Mouse (Mus musculus) cerebellum, adult 9-10 months (tissue): ENCODE data around the gene Prkce.
"Not testable (repeated sequence)": the region's sequence is repeated elsewhere in the genome, so short reads cannot be mapped to it uniquely, and the experiment has no call there.

Experiments used
- DNase-seq: peaks from one replicate; pipeline ENCODE4 v3.0.0; 2022

The Prkce gene

GRCm38 (mm10) chr17:86458302-86458980 lies 290.9 kb downstream of the Prkce start:
- DNase-seq = no peak

DNA sequence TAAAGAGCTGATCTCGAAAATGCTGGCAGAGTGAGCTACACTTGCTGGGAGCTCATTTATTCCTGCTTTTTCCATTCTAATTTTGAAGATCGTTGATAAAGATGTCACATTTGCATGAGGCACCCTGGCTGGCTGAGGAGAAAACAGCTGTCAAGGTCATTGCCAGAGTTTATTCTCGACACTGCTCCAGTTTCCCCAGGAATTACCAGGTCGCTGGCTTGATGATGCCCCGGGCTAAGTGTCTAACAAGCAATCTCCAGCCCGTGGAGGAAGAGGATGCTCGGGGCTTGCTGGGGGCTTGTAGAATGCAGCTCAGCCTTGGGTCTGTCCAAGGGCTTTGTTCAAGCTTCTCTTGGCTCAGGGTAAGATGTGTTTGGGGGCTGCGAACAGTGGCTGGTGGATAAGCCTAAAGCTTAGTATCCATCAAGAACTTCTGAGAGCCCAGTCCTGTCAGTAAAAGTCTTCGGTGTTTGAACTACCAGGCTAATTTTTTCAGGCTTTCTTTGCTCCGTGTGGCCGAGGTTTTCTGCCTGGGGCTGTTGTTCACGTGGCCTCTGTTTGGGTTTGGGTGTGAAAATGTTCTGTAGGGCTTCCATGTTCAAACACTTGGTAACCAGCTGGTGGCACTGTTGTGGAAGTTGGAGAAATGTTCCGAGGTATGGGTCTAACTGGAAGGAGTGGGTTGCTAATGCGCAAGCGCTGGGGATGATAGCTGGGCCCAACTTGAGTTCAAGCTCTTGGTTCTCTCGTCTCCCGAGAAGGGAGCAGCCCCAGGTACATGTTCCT lies 293.3 kb downstream of the Prkce start:
- no peak for DNase-seq

- no peak for DNase-seq
Observed at GRCm38 (mm10) chr17:86463369-86463768, 295.8 kb downstream of the Prkce start.

DNA sequence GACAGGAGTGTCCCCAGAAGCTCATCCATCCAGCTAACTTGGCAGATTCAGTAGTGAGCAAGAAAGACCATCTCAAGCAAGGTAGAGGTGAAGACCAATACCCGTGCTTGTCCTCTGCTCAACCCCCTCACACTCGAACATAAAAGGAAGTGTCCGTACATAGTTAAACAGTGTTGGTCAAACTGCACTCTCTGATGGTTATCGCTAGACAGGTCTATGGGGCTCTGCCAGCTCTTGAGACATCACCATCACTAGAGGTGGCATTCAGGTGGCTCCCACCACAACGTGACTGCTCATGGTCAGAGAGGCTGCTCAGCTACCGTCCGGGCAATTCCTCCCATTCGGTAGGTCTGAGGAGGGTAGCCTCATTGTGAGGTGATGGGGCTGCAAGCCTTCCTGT lies 296.6 kb downstream of the Prkce start:
- DNase-seq = no peak

DNA sequence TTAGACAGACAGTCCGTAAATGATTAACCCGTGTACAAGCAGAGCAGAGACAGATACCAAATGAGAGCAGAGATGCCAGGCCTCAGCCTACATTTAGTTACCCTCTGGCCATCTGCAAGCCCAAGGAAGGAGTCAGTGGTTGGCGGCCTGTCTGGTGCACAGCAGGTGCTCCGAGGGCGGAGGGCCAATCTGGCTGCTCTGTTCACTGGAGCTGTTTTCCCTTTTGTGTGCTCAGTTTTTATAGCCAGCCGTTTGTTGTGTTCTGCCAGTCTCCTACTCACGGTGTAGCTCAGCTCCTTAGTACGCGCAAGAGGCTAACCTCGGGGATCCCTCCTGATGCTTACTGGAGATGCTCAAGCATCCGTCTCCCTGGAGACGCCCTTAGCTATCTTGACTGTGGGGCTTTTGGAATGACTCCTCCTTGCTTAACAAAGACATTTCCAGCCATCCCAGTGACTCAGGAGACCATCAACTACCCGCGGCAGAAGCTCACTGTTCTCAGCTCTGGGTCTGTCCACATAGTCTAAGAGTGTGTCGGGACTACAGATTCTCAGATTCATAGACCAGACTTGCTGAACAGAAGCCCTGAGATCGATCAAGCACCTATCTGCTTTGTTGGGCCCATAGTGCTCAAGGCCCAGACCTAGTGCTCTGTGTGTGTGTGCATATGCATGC lies 297.2 kb downstream of the Prkce start:
- peak; percentile 96 for DNase-seq

- no peak for DNase-seq
Observed at GRCm38 (mm10) chr17:86465865-86466264, 298.3 kb downstream of the Prkce start.

DNA sequence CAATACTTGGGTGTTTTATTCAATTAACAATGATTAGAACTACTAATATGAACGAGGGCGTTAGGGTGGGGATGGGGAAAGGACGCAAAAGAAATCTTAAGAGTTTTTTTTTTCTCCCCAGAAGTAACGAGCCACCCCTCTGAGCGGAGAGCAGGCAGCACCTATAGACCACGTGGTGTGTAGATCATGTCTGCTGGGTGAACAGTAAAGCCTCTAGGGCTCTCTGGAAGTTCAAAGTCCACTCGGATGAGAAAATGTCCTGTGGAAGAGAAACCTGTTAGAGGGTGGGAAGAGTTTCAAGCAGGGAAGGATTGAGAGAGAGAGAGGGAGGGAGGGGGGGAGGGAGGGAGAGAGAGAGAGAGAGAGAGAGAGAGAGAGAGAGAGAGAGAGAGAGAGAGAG lies 298.8 kb downstream of the Prkce start:
- DNase-seq = no peak

GRCm38 (mm10) chr17:86466871-86467270 lies 299.3 kb downstream of the Prkce start:
- DNase-seq = no peak

GRCm38 (mm10) chr17:86467291-86467898 lies 299.8 kb downstream of the Prkce start:
- DNase-seq = no peak

GRCm38 (mm10) chr17:86467967-86468366 lies 300.4 kb downstream of the Prkce start:
- no peak for DNase-seq

DNA sequence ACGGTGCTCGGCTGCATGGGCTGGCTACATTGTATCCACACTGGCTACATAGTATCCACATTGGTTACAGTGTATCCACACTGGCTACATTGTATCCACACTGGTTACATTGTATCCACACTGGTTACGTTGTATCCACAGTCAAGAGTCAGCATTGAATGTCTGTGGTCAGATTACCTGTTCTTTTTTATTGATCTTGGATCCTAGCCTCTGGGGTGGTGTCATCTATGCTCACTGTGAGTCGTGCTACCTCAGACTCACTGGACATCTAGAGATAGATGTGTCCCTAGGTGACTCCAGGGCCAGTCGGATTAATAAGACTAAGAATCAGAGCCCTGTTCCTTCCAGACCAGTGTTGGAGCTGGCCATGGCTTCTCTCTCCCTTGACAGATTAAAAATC lies 302.6 kb downstream of the Prkce start:
- no peak for DNase-seq

DNA sequence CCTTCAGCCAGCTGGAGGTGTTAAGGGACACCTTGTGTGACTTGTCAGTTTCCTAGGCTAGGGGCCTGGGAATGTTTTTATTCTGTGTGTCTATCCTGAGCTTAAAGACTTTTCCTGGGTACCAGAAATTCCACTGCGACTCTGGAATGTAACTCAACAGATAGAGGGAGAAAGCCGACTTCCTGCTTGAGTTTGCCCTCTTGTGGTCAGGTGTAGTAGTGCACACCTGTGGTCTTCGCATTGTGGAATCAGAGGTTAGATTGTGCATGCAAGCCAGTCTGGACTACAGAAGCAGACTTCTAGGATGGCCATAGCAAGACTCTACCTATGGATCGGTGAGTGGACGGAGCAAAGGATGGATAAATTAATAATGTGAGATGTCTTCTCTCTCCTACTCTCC lies 304.1 kb downstream of the Prkce start:
- DNase-seq = peak; percentile 86

- DNase-seq = no peak
Observed at GRCm38 (mm10) chr17:86476674-86477073, 309.1 kb downstream of the Prkce start.

- DNase-seq = not testable (repeated sequence)
Observed at GRCm38 (mm10) chr17:86477401-86477800, 309.8 kb downstream of the Prkce start.

DNA sequence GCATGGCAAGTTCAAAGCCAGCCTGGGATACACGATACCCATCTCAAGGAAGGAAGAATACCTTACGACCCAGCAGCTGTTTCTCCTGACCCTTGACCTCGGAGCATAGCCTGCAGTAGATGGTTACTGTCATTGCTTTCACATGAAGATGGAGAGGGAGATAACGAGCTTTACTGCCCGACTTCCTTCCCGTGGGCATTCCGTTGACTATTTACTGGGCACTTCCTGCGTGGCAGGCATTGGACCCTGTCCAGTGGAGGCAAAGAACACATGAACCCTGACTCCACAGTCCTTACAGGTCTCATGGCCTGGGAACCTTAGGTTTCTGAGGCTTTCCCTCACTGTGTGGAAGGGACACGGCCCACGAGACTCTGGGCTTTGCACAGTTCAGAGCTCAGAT lies 311.8 kb downstream of the Prkce start:
- DNase-seq = no peak

DNA sequence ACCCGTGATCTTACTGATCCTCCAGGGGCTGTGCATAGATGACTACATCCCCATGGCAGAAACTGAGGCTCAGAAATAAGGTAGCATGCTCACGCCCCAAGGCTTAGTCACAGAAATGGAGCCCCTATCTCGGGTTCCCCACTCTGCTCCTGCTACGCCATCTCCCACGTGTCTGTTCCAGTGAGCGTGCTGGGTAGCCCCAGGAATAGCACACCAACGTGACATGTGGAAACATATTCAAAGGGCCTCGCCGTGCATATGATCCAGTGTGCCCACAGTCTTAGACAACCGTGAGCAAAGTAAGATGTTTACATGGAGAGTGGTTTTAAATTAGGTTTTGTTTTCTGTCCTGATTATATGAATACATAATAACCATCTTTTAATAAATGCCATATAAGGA lies 315.1 kb downstream of the Prkce start:
- no peak for DNase-seq

- peak; percentile 81 for DNase-seq
Observed at GRCm38 (mm10) chr17:86484087-86484737, 316.6 kb downstream of the Prkce start.

DNA sequence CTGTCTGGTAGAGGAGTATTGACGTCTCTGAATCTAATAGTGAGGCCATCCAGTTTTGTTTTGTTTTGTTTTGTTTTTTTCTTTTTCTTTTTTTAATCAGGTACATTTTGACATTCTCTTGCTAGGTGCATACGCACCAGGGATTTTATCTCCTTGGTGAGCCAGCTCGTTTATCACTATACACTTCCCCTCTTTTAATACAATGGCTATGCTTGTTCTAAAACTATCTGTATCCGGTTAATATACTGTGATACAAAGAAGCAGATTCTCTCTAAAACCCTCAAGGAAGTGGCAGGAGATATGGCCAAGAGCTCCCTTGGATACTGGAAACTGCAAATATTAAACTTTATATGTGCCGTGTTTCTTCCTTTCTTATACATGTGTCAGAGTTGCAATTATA lies 319.1 kb downstream of the Prkce start:
- DNase-seq = no peak

GRCm38 (mm10) chr17:86487450-86487849 lies 319.9 kb downstream of the Prkce start:
- DNase-seq = no peak

- DNase-seq = no peak
Observed at GRCm38 (mm10) chr17:86489827-86490226, 322.2 kb downstream of the Prkce start.

GRCm38 (mm10) chr17:86492376-86492775 lies 324.8 kb downstream of the Prkce start:
- DNase-seq = no peak

- DNase-seq = no peak
Observed at GRCm38 (mm10) chr17:86493891-86494420, 326.4 kb downstream of the Prkce start.

DNA sequence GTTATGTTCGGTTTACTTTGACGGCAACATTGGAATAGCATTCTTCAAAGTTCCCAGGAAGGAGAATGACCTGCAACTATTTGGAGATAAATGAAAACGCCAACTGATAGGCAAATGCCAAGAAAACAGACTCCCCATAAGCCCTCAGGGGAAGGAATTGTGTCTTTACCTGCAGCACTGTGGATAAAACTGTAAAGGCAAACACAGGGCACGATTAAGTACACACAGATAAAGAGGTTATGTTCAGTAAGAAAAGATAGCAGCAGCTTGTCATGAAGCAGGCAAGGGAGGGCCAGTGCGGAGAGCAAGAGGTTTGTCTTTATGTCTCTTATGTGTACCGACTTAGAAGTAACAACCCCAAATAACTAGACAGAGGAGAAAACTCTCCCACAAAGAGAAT lies 326.9 kb downstream of the Prkce start:
- no peak for DNase-seq
